Mouse (Mus musculus): ENCODE measurements around the gene Epn2.

Gene Epn2

DNA sequence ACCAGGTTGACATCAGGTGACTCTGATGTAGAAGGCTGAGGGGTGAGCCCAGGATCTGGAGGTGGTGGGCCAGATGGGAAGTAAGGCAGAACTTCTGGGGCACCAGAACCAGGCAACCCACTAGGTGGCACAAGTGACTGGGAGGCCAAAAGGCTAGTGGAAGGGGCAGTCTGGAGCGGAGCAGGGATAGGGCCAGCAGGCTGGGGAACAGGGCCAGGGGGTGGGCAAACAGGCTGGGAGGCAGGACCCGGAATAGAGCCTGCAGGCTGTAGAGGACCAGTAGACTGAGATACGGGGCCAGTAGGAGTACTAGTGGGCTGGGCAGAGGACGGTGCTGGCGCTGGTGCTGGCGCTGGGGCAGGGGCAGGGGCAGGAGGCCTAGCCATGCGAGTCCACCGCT is 89.6 kb downstream of the Epn2 start:
- DNase-seq (ENCODE audit: low read depth, low spot score) = no peak

DNA sequence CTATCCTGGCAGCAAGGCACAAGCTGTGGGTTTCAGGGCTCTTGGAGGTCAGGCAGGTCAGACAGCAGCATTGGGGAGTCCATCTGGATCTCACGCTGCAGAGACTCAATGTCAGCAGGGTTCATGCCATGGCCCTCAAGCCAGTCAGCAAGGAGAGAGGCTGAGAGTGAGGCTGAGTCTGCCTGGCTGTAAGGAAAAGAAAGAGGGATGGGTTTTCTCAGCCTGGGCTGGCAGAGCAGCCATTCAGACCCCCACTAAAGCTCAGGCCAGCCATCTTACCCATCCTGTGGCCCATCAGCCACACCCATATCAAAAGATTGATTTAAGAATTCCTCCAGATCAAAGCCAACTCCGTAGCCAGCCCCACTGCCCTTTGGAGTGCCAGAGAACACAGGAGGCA is 90.4 kb downstream of the Epn2 start:
- no peak for DNase-seq (ENCODE audit: low read depth, low spot score)

DNA sequence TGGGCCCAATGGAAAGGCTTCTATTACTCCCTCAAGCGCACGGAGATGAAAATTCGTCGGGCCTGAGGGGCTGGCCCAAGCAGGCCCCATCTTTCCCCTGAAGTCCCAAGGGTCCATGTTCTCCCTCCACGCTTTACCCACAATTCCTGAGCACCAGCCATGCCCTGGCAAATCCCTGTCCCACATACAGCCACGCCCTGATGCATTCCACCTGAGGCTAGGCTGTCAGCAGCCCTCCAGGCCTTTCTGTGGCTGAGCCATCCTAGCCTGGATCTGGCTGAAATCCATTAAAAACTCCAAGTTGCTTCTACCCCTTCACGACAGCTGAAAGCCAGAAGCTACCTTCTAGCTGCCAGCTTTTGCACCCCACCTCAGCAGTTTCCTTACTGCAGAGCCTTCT is 91.6 kb downstream of the Epn2 start:
- no peak for DNase-seq (ENCODE audit: low read depth, low spot score)

GRCm38 (mm10) chr11:61487401-61487800 is 92.1 kb downstream of the Epn2 start:
- DNase-seq (ENCODE audit: low read depth, low spot score) = no peak

GRCm38 (mm10) chr11:61486458-61487219 is 92.8 kb downstream of the Epn2 start:
- no peak for DNase-seq (ENCODE audit: low read depth, low spot score)

GRCm38 (mm10) chr11:61485541-61486457 is 93.7 kb downstream of the Epn2 start:
- DNase-seq (ENCODE audit: low read depth, low spot score) = no peak

DNA sequence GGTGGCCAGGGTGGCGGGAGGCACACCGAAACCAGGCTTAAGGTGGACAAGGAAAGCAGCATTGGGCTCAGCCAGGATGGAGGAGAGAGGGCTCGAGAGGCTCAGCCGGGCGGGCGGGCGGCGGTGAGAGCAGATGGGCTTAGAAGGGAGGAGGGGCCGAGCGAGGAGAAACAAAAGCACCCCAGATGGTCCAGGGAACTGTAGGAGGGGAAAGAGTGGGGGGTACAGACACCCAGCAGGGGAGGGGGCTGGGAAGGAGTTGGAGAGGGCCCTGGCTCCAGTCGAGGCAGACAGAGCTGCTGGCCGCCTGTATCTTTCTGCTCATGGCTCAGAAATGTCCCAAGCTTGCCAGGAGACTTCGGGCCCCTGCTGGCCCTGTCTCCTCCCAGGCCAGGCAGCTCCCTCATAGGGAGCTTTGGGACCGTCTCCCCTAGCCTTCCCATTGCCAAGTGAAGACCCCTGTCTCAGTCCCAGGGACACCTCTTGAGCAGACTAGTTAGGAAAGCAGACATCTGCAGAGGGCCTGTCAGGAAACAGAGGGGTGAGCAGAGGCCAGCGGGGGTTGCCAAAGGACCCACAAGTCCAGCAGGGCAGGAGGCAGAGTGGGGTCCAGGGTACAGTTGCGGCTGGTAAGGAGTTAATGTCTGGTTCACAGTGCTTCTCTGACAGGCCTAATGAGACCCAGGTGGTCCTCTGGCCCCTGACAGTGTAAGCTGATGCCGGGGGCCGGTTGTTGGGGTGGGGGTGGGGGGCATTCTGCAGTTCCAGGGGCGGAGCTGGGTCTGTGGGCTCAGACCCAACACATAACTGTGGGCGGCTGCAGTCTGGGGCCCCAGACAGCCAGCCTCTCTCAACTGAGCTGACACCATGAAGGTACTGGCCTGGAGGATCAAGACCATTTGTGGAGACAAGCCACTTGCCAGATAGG is 94.6 kb downstream of the Epn2 start, which contains the start of gene Mfap4:
Gene Mfap4 (plus strand): TSS at position 819 of the 928 bp plus-strand sequence.
- DNase-seq (ENCODE audit: low read depth, low spot score) = no peak

- no peak for DNase-seq (ENCODE audit: low read depth, low spot score)
Observed at GRCm38 (mm10) chr11:61484256-61484612, 95.3 kb downstream of the Epn2 start.

DNA sequence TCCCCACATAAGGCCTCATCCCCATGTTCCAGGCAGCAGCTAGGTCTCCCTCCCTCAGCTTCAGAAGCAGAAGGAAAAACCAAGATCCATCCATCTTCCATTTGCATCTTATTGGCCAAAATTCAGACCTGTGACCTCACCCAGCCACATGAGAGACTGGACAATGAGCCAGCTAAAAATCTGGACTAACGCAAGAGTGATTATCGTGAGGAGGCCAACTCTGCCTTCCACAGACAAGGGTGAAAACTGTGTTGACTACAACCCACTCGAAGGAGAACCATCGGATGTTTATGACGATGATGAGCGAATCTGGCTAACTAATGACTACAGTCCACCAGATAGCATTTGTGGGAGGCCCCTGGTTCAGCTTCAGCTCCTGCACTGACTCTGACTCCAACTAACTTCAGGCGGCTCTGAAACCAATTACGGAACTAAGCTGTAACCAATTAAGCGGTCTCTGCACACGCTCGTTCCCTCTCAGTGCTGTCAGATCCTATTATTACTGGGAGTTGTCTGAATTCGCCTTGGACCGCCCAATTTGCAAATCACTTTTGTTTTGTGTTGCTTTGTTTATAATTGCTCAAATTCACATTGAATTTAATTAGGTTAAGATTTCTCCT is 96.2 kb downstream of the Epn2 start:
- no peak for DNase-seq (ENCODE audit: low read depth, low spot score)

DNA sequence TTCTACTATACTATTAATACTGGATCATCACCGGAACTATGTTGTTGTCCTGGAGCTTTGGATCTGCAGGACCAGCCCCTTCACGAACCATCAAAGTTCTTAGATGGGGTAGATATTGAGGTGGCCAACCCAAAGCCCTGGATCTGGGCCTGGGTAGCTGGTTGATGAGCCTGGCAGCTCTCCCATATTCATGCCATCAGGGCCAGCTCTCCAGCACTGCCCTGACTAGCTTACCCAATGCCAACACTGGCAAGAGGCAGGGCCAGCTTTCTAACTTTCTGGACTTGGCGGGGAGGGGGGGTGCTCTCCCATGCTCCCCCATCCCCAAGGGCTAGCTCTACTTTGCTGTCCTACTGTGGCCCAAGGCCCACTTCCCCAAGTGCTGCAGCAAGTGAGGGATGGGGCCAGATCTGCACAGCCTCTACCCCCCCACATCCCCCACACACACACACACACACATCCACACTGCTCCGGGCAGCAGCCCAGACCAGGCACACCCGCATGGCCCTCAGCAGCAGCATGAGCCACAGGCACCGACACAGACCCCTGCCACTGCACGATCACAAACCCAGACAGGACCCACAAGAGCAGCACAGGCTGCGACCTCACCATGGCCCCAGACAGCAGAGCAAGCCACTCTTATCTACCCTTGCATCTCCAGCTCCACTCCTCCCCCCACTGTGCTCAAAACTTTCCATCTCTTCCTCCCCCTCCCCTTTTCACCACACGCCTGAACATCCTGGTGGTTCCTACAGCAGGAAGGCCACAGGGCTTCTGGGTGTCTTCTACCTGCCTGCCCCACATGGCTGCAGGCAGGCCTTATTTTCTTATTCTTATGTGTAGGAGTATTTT is 98.0 kb downstream of the Epn2 start:
- DNase-seq (ENCODE audit: low read depth, low spot score) = no peak

- no peak for DNase-seq (ENCODE audit: low read depth, low spot score)
Observed at GRCm38 (mm10) chr11:61478788-61479187, 100.7 kb downstream of the Epn2 start.

- no peak for DNase-seq (ENCODE audit: low read depth, low spot score)
Observed at GRCm38 (mm10) chr11:61477566-61478508, 101.7 kb downstream of the Epn2 start.

- no peak for DNase-seq (ENCODE audit: low read depth, low spot score)
Observed at GRCm38 (mm10) chr11:61476786-61477382, 102.6 kb downstream of the Epn2 start.

GRCm38 (mm10) chr11:61473630-61474029 is 105.9 kb downstream of the Epn2 start:
- DNase-seq (ENCODE audit: low read depth, low spot score) = no peak

GRCm38 (mm10) chr11:61470880-61471279 is 108.6 kb downstream of the Epn2 start:
- DNase-seq (ENCODE audit: low read depth, low spot score) = no peak

GRCm38 (mm10) chr11:61469317-61469917 is 110.1 kb downstream of the Epn2 start:
- no peak for DNase-seq (ENCODE audit: low read depth, low spot score)

- DNase-seq (ENCODE audit: low read depth, low spot score) = no peak
Observed at GRCm38 (mm10) chr11:61468534-61468933, 111.0 kb downstream of the Epn2 start.

Measured in c-Kit-negative CD71-positive TER-119-positive erythroid progenitor cells, embryonic 14.5 days (primary cell).